Mouse (Mus musculus) C2C12 (cell line): Measurements from ENCODE around the gene Olfr1443. TPM values are rescaled to one million over a fixed set of nuclear protein-coding genes. Genes with fewer than 3 reads are reported as not detected.
"Not testable (repeated sequence)": the region's sequence is repeated elsewhere in the genome, so short reads cannot be mapped to it uniquely, and the experiment has no call there.

Experiments used
- H3K27me3 ChIP-seq: one replicate; pipeline ENCODE4 v1.6.1; 2011; ENCODE audit not compliant: control insufficient read depth, insufficient read depth, insufficient read length
- H3K36me3 ChIP-seq: one replicate; pipeline ENCODE4 v1.6.1; 2011; ENCODE audit not compliant: control insufficient read depth, insufficient read depth
- H3K4me3 ChIP-seq: one replicate; pipeline ENCODE4 v1.5.1; 2011; ENCODE audit warnings: mild to moderate bottlenecking, control low read depth; ENCODE audit not compliant: poor library complexity, insufficient read depth, severe bottlenecking
- H3K79me2 ChIP-seq: one replicate; pipeline ENCODE4 v1.6.1; 2011; ENCODE audit not compliant: control insufficient read depth, insufficient read depth
- H3K79me3 ChIP-seq: one replicate; pipeline ENCODE4 v1.6.1; 2011; ENCODE audit warnings: low read depth, control low read depth
- H3ac ChIP-seq: one replicate; pipeline ENCODE3; 2011; ENCODE audit warnings: low read depth; ENCODE audit not compliant: control insufficient read depth, insufficient read length
- CEBPB ChIP-seq: IDR thresholded peaks from one replicate; pipeline ENCODE4 v1.6.1; 2011; ENCODE audit warnings: low read depth, mild to moderate bottlenecking, control low read depth, moderate library complexity
- CTCF ChIP-seq: IDR thresholded peaks from one replicate; pipeline ENCODE4 v1.5.1; 2011; ENCODE audit not compliant: control insufficient read depth, insufficient read depth, insufficient read length
- FOSL1 ChIP-seq: IDR thresholded peaks from one replicate; pipeline ENCODE4 v1.8.0; 2011; ENCODE audit warnings: mild to moderate bottlenecking, low read length; ENCODE audit not compliant: poor library complexity, insufficient read depth, severe bottlenecking
- MAX ChIP-seq: IDR thresholded peaks from one replicate; pipeline ENCODE4 v1.6.1; 2011; ENCODE audit warnings: mild to moderate bottlenecking, control low read depth
- MYOD1 ChIP-seq: IDR thresholded peaks from one replicate; pipeline ENCODE4 v1.6.1; 2011; ENCODE audit warnings: low read depth; ENCODE audit not compliant: control insufficient read depth, insufficient read length
- MYOG ChIP-seq: IDR thresholded peaks from one replicate; pipeline ENCODE4 v1.6.1; 2011; ENCODE audit not compliant: control insufficient read depth, insufficient read length; ENCODE audit errors: extremely low read depth
- USF1 ChIP-seq: IDR thresholded peaks from one replicate; pipeline ENCODE4 v1.6.1; 2011; ENCODE audit warnings: low read depth, mild to moderate bottlenecking, control low read depth, moderate library complexity
- polyA plus RNA-seq: library from polyadenylated mRNA; unstranded; fragments of >200 nt; fragmentation: generic; extraction: Trizol; gene quantifications from one replicate; pipeline ENCODE4 v1.2.1, GENCODE M21; 2012; ENCODE audit warnings: missing spikeins

The Olfr1443 gene
- polyA plus RNA-seq, 1 experiment = not detected

- Histone ChIP-seq H3K27me3 (no peaks in the 10 kb centered on the region), H3K4me3 (no peak overlapping the region), H3K79me3 (no peaks in the 10 kb centered on the region), H3K36me3 (no peaks in the 10 kb centered on the region), H3K79me2 (no peaks in the 10 kb centered on the region), H3ac (no peak overlapping the region)
- TF ChIP-seq CTCF = no peak
- TF ChIP-seq CEBPB = no peak
- no peak for TF ChIP-seq FOSL1
- no peak for TF ChIP-seq USF1
- no peak for TF ChIP-seq MAX
- no peak for TF ChIP-seq MYOD1
- no peak for TF ChIP-seq MYOG
Observed at GRCm38 (mm10) chr19:12720463-12720862, 42.6 kb downstream of the Olfr1443 start.

- H3K79me3 ChIP-seq, H3K36me3 ChIP-seq: not testable (repeated sequence)
Observed at GRCm38 (mm10) chr19:12720919-12721318, 43.0 kb downstream of the Olfr1443 start.

GRCm38 (mm10) chr19:12721596-12721995 is 43.7 kb downstream of the Olfr1443 start:
- not testable (repeated sequence) for H3K79me3 ChIP-seq, H3ac ChIP-seq, H3K36me3 ChIP-seq, H3K27me3 ChIP-seq, H3K79me2 ChIP-seq, H3K4me3 ChIP-seq

More at GRCm38 (mm10) chr19:12720919-12721318, 43.0 kb downstream of the Olfr1443 start:
- H3K4me3 ChIP-seq, H3K27me3 ChIP-seq, H3ac ChIP-seq, H3K79me2 ChIP-seq: not testable (repeated sequence)

GRCm38 (mm10) chr19:12722308-12722707 is 44.4 kb downstream of the Olfr1443 start:
- no peak for TF ChIP-seq MAX
- no peak for TF ChIP-seq MYOG
- no peak for TF ChIP-seq CEBPB
- no peak for TF ChIP-seq USF1
- no peak for TF ChIP-seq CTCF
- TF ChIP-seq FOSL1 = no peak
- no peak for TF ChIP-seq MYOD1
- no peak overlapping the region for H3K4me3 ChIP-seq

GRCm38 (mm10) chr19:12725851-12726250 is 47.9 kb downstream of the Olfr1443 start:
- H3K79me2 ChIP-seq = no peaks in the 10 kb centered on the region
- H3K27me3 ChIP-seq = no peaks in the 10 kb centered on the region
- no peak overlapping the region for H3ac ChIP-seq
- H3K79me3 ChIP-seq = no peaks in the 10 kb centered on the region
- H3K36me3 ChIP-seq = no peaks in the 10 kb centered on the region
- H3K4me3 ChIP-seq = no peak overlapping the region
- TF ChIP-seq MAX (no peak), FOSL1 (no peak), MYOG (no peak), CTCF (no peak), CEBPB (no peak), USF1 (no peak)

More at GRCm38 (mm10) chr19:12722308-12722707, 44.4 kb downstream of the Olfr1443 start:
- no peaks in the 10 kb centered on the region for H3K79me2 ChIP-seq
- H3ac ChIP-seq = no peak overlapping the region
- no peaks in the 10 kb centered on the region for H3K79me3 ChIP-seq
- no peaks in the 10 kb centered on the region for H3K27me3 ChIP-seq
- no peaks in the 10 kb centered on the region for H3K36me3 ChIP-seq

GRCm38 (mm10) chr19:12731036-12731435 is 53.1 kb downstream of the Olfr1443 start:
- no peak overlapping the region for H3K4me3 ChIP-seq
- H3K79me2 ChIP-seq = no peaks in the 10 kb centered on the region
- no peak for TF ChIP-seq CTCF
- no peak for TF ChIP-seq USF1
- TF ChIP-seq MAX = no peak
- TF ChIP-seq CEBPB = no peak
- no peak for TF ChIP-seq MYOG
- TF ChIP-seq FOSL1 = no peak
- no peak for TF ChIP-seq MYOD1
- H3K27me3 ChIP-seq = no peaks in the 10 kb centered on the region
- H3K36me3 ChIP-seq = no peaks in the 10 kb centered on the region
- no peak overlapping the region for H3ac ChIP-seq
- no peaks in the 10 kb centered on the region for H3K79me3 ChIP-seq

GRCm38 (mm10) chr19:12731950-12732349 is 54.0 kb downstream of the Olfr1443 start:
- H3K4me3 ChIP-seq = no peak overlapping the region
- H3K79me3 ChIP-seq = no peaks in the 10 kb centered on the region
- no peak for TF ChIP-seq MAX
- TF ChIP-seq FOSL1 = no peak
- TF ChIP-seq CTCF = no peak
- no peak for TF ChIP-seq USF1
- TF ChIP-seq CEBPB = no peak
- TF ChIP-seq MYOG = no peak
- TF ChIP-seq MYOD1 = no peak
- H3K27me3 ChIP-seq = no peaks in the 10 kb centered on the region
- no peaks in the 10 kb centered on the region for H3K36me3 ChIP-seq
- H3ac ChIP-seq = no peak overlapping the region
- H3K79me2 ChIP-seq = no peaks in the 10 kb centered on the region

Other genes with a start within 250 kb of the Olfr1443 start
- 0.01 TPM for gene Mpeg1, start 217.3 kb upstream of the Olfr1443 start, polyA plus RNA-seq
- 5.0 TPM for gene Dtx4, start 176.7 kb upstream of the Olfr1443 start, polyA plus RNA-seq
- gene Fam111a, start 132.4 kb upstream of the Olfr1443 start, polyA plus RNA-seq = 17.4 TPM
- gene Gm4952, start 78.1 kb upstream of the Olfr1443 start, polyA plus RNA-seq = not detected
- gene Glyat, start 44.8 kb upstream of the Olfr1443 start, polyA plus RNA-seq = 0.08 TPM
- not detected for gene Olfr1442, start 7.7 kb upstream of the Olfr1443 start, polyA plus RNA-seq
- gene Keg1, start 17.7 kb downstream of the Olfr1443 start, polyA plus RNA-seq = not detected
- 1.4 TPM for gene Cntf, start 87.5 kb downstream of the Olfr1443 start, polyA plus RNA-seq
- 25.0 TPM for gene Zfp91, start 118.0 kb downstream of the Olfr1443 start, polyA plus RNA-seq
- gene Lpxn, start 118.1 kb downstream of the Olfr1443 start, polyA plus RNA-seq = 0.11 TPM
- not detected for gene Gm5244, start 168.6 kb downstream of the Olfr1443 start, polyA plus RNA-seq
- not detected for gene Olfr1444, start 179.2 kb downstream of the Olfr1443 start, polyA plus RNA-seq
- gene Olfr1445, start 205.7 kb downstream of the Olfr1443 start, polyA plus RNA-seq = not detected
- not detected for gene Olfr1446, start 215.4 kb downstream of the Olfr1443 start, polyA plus RNA-seq
- gene Olfr1447, start 225.6 kb downstream of the Olfr1443 start, polyA plus RNA-seq = not detected
- not detected for gene Olfr1448, start 246.3 kb downstream of the Olfr1443 start, polyA plus RNA-seq